Mouse (Mus musculus) ovary, postnatal 14 days (tissue): ENCODE results near the gene Acot4.
"Not testable (repeated sequence)": the region's sequence is repeated elsewhere in the genome, so short reads cannot be mapped to it uniquely, and the experiment has no call there.

Experiments used
- DNase-seq: peaks from one replicate; pipeline ENCODE4 v3.0.0; 2022; ENCODE audit warnings: low spot score

Acot4 gene

DNA sequence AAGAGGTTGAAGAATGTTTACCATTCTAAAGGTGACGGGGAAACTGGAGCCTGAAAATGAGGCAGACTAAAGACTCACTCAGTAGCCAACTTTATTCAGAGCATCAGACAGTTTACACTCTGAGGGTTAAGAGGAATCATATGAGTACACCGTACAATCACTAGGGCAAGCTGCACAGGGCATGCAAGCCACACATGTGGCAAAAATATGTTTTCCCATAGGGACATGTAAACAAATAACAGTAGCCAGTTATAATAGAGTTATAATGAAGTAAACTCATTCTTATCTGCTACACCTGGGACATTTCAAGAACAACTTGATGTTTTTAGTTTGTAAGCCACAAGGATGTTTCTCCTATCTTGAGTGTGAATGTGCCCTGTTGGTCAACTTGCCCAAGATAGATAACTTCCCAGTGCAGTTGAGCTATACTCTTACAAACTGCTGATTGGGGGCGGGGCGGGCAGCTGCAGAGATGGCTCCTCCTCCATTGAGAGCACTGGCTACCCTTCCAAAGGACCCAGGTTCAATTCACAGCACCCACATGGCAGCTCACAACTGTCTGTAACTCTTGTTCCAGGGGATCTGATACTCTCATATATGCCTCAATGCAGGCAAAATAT lies 39.3 kb downstream of the Acot4 start:
- no peak for DNase-seq

GRCm38 (mm10) chr12:84083842-84084241 lies 45.7 kb downstream of the Acot4 start:
- DNase-seq, result no peak

DNA sequence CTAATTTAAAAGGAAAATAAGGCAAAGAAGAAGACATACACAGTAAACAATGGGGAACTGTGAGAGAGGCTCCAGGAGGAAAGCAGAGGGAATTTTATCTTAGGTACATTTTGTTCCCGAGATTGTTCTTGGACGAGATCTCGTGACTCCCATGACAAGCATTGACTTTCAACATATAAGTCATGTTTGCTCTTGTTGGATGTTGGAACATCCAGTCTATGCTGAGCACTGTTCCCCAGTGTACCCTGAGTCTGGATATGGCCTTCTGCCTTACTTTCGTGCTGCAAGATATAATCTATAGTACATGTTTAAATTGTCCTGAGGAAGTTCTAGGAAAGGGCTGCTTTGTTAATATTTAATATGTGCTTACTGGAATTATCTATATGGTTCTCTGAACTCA lies 46.4 kb downstream of the Acot4 start:
- no peak for DNase-seq

GRCm38 (mm10) chr12:84094666-84095065 lies 56.5 kb downstream of the Acot4 start:
- not testable (repeated sequence) for DNase-seq
